Mouse (Mus musculus): Measurements from ENCODE around the gene Snx25. TPM values are rescaled to one million over a fixed set of nuclear protein-coding genes. Genes with fewer than 3 reads are reported as not detected.
"Not testable (repeated sequence)": the region's sequence is repeated elsewhere in the genome, so short reads cannot be mapped to it uniquely, and the experiment has no call there.

The Snx25 gene
- polyA plus RNA-seq, 2 experiments, result 4.2 to 4.3 TPM

- TF ChIP-seq CTCF (IDR thresholded peaks at IDR 0.05; ENCODE audit: low read depth) (no peak), EP300 (IDR thresholded peaks at IDR 0.05; ENCODE audit: low read depth) (no peak)
- Histone ChIP-seq H3K36me3 (replicated peaks; ENCODE audit: control insufficient read depth, insufficient read depth, low read depth) (no peaks in the 10 kb centered on the region; the same call in 1 of the 2 replicates), H3K27ac (no peak overlapping the region), H3K4me1 (replicated peaks; ENCODE audit: control insufficient read depth in 2 of 2, insufficient read depth in 2 of 2, low read length in 1 of 2) (no peaks in the 10 kb centered on the region), H3K4me2 (ENCODE audit: low read depth) (no peak overlapping the region), H3K27me3 (ENCODE audit: control insufficient read depth, insufficient read depth, low read length) (no peaks in the 10 kb centered on the region), H3K9me3 (ENCODE audit: control insufficient read depth, low read length) (no peaks in the 10 kb centered on the region), H3K4me3 (ENCODE audit: insufficient read depth in 1 of 2, low read depth in 2 of 2, low read length in 2 of 2) (no peak overlapping the region), H3K9ac (replicated peaks) (no peak overlapping the region)
- DNase-seq (ENCODE audit: low read depth in 3 of 3, low spot score in 3 of 3) (no peak), ATAC-seq (ENCODE audit: insufficient read depth) (no peak)
- WGBS (ENCODE audit: insufficient replicate concordance), result 61% methylated on average over 3 of the region's 3 CpGs
These were observed 32.8 kb downstream of the Snx25 start for GRCm38 (mm10) chr8:46119176-46119575.

GRCm38 (mm10) chr8:46117172-46117571, 34.8 kb downstream of the Snx25 start:
- TF ChIP-seq EP300 (IDR thresholded peaks at IDR 0.05; ENCODE audit: low read depth), result no peak
- TF ChIP-seq CTCF (IDR thresholded peaks at IDR 0.05; ENCODE audit: low read depth), result no peak
- H3K9me3 ChIP-seq (ENCODE audit: control insufficient read depth, low read length), result no peaks in the 10 kb centered on the region
- H3K4me1 ChIP-seq (replicated peaks; ENCODE audit: control insufficient read depth in 2 of 2, insufficient read depth in 2 of 2, low read length in 1 of 2), result no peaks in the 10 kb centered on the region
- H3K27me3 ChIP-seq (ENCODE audit: control insufficient read depth, insufficient read depth, low read length), result no peaks in the 10 kb centered on the region
- no peaks in the 10 kb centered on the region; the same call in 1 of the 2 replicates for H3K36me3 ChIP-seq (replicated peaks; ENCODE audit: control insufficient read depth, insufficient read depth, low read depth)
- H3K27ac ChIP-seq, result no peak overlapping the region
- DNase-seq (ENCODE audit: low read depth in 3 of 3, low spot score in 3 of 3), result no peak
- no peak for ATAC-seq (ENCODE audit: insufficient read depth)
- no peak overlapping the region for H3K9ac ChIP-seq (replicated peaks)
- H3K4me2 ChIP-seq (ENCODE audit: low read depth), result no peak overlapping the region
- H3K4me3 ChIP-seq (ENCODE audit: insufficient read depth in 1 of 2, low read depth in 2 of 2, low read length in 2 of 2), result no peak overlapping the region
- WGBS (ENCODE audit: insufficient replicate concordance), result 71% methylated on average over 3 of the region's 3 CpGs

- not testable (repeated sequence) for H3K4me2 ChIP-seq (ENCODE audit: low read depth); DNase-seq (ENCODE audit: low read depth in 3 of 3, low spot score in 3 of 3); H3K27me3 ChIP-seq (ENCODE audit: control insufficient read depth, insufficient read depth, low read length); H3K4me1 ChIP-seq (replicated peaks; ENCODE audit: control insufficient read depth in 2 of 2, insufficient read depth in 2 of 2, low read length in 1 of 2); H3K36me3 ChIP-seq (replicated peaks; ENCODE audit: control insufficient read depth, insufficient read depth, low read depth); H3K9ac ChIP-seq (replicated peaks); H3K4me3 ChIP-seq (ENCODE audit: insufficient read depth in 1 of 2, low read depth in 2 of 2, low read length in 2 of 2); H3K9me3 ChIP-seq (ENCODE audit: control insufficient read depth, low read length); ATAC-seq (ENCODE audit: insufficient read depth); H3K27ac ChIP-seq
These were observed 38.4 kb downstream of the Snx25 start for GRCm38 (mm10) chr8:46113421-46114170.

- ATAC-seq (ENCODE audit: insufficient read depth), result no peak
- no peak overlapping the region for H3K4me3 ChIP-seq (ENCODE audit: insufficient read depth in 1 of 2, low read depth in 2 of 2, low read length in 2 of 2)
- H3K9me3 ChIP-seq (ENCODE audit: control insufficient read depth, low read length), result no peaks in the 10 kb centered on the region
- H3K27ac ChIP-seq, result no peak overlapping the region
- no peaks in the 10 kb centered on the region for H3K27me3 ChIP-seq (ENCODE audit: control insufficient read depth, insufficient read depth, low read length)
- no peaks in the 10 kb centered on the region; the same call in 1 of the 2 replicates for H3K36me3 ChIP-seq (replicated peaks; ENCODE audit: control insufficient read depth, insufficient read depth, low read depth)
- H3K4me1 ChIP-seq (replicated peaks; ENCODE audit: control insufficient read depth in 2 of 2, insufficient read depth in 2 of 2, low read length in 1 of 2), result no peaks in the 10 kb centered on the region
- H3K9ac ChIP-seq (replicated peaks), result no peak overlapping the region
- DNase-seq (ENCODE audit: low read depth in 3 of 3, low spot score in 3 of 3), result no peak
- TF ChIP-seq CTCF (IDR thresholded peaks at IDR 0.05; ENCODE audit: low read depth) (no peak), EP300 (IDR thresholded peaks at IDR 0.05; ENCODE audit: low read depth) (no peak)
- H3K4me2 ChIP-seq (ENCODE audit: low read depth), result no peak overlapping the region
These were observed 44.3 kb downstream of the Snx25 start for GRCm38 (mm10) chr8:46107690-46108089.

GRCm38 (mm10) chr8:46103434-46103833, 48.5 kb downstream of the Snx25 start:
- WGBS (ENCODE audit: insufficient replicate concordance), result 84% methylated on average over 11 of the region's 11 CpGs
- no peaks in the 10 kb centered on the region for H3K27me3 ChIP-seq (ENCODE audit: control insufficient read depth, insufficient read depth, low read length)
- no peaks in the 10 kb centered on the region for H3K4me1 ChIP-seq (replicated peaks; ENCODE audit: control insufficient read depth in 2 of 2, insufficient read depth in 2 of 2, low read length in 1 of 2)
- no peaks in the 10 kb centered on the region for H3K9me3 ChIP-seq (ENCODE audit: control insufficient read depth, low read length)
- H3K36me3 ChIP-seq (replicated peaks; ENCODE audit: control insufficient read depth, insufficient read depth, low read depth), result peaks cover 2% of the 10 kb centered on the region
- TF ChIP-seq EP300 (IDR thresholded peaks at IDR 0.05; ENCODE audit: low read depth), result no peak
- no peak for TF ChIP-seq CTCF (IDR thresholded peaks at IDR 0.05; ENCODE audit: low read depth)
- H3K4me3 ChIP-seq (ENCODE audit: insufficient read depth in 1 of 2, low read depth in 2 of 2, low read length in 2 of 2), result no peak overlapping the region
- H3K4me2 ChIP-seq (ENCODE audit: low read depth), result no peak overlapping the region
- ATAC-seq (ENCODE audit: insufficient read depth) (no peak), DNase-seq (ENCODE audit: low read depth in 3 of 3, low spot score in 3 of 3) (no peak)
- no peak overlapping the region for H3K27ac ChIP-seq
- H3K9ac ChIP-seq (replicated peaks), result no peak overlapping the region

All from liver, embryonic 14.5 days (tissue).